In genomic region chr2:19703670-19704069, GRCm38 (mm10) we compare ENCODE assay signal across 11 mouse cellular contexts. TPM values are rescaled to one million over a fixed set of nuclear protein-coding genes. Genes with fewer than 3 reads are reported as not detected.
DNase-seq lines count a peak whose midpoint lies in the region; ATAC-seq lines count a peak whose summit lies in the region.
"Had no signal": no experiment of that assay in that cellular context is flagged by ENCODE, and none has a peak within 500 bp of the region (broad histone marks: within the 10 kb centered on the region; RNA-seq: fewer than 3 reads in every experiment).

No protein-coding gene starts in this region.

- intact Hi-C loops in left cerebral cortex, postnatal 36 days (cut with DNase I): no loop called here
- intact Hi-C loops in left cerebral cortex, postnatal 25 days (cut with DNase I): no loop called here

- 73% methylated on average over 4 of the region's 4 CpGs for WGBS in kidney, embryonic 15.5 days
- 26% methylated on average over 4 of the region's 4 CpGs for WGBS in heart, embryonic 10.5 days

- no peaks in the 10 kb centered on the region for H3K4me1 ChIP-seq in kidney, embryonic 15.5 days
- H3K4me1 ChIP-seq in heart, embryonic 10.5 days: peaks cover 7% of the 10 kb centered on the region; the same call in 1 of the 2 replicates
- H3K4me1 ChIP-seq: stomach, embryonic 15.5 days had no signal

- H3K27ac ChIP-seq in kidney, embryonic 15.5 days: no peak overlapping the region
- peak overlapping the region; percentile 86 for H3K27ac ChIP-seq in heart, embryonic 10.5 days
- H3K27ac ChIP-seq: liver, embryonic 14.5 days; stomach, embryonic 15.5 days had no signal

- H3K27me3 ChIP-seq in kidney, embryonic 15.5 days: no peaks in the 10 kb centered on the region
- H3K27me3 ChIP-seq in heart, embryonic 10.5 days (ENCODE audit: insufficient read depth, poor library complexity, severe bottlenecking): no peaks in the 10 kb centered on the region
- H3K27me3 ChIP-seq: stomach, embryonic 15.5 days had no signal

- H3K36me3 ChIP-seq in kidney, embryonic 15.5 days: no peaks in the 10 kb centered on the region
- no peaks in the 10 kb centered on the region for H3K36me3 ChIP-seq in heart, embryonic 10.5 days
- H3K36me3 ChIP-seq: stomach, embryonic 15.5 days had no signal

- no peak for ATAC-seq in kidney, embryonic 15.5 days (replicated peaks; ENCODE audit: low FRiP score)

- H3K9me3 ChIP-seq in kidney, embryonic 15.5 days (replicated peaks): no peaks in the 10 kb centered on the region
- H3K9me3 ChIP-seq in heart, embryonic 10.5 days: no peaks in the 10 kb centered on the region
- H3K9me3 ChIP-seq: stomach, embryonic 15.5 days had no signal

- H3K9ac ChIP-seq in kidney, embryonic 15.5 days: no peak overlapping the region
- H3K9ac ChIP-seq: liver, embryonic 14.5 days; stomach, embryonic 15.5 days had no signal

- no peak overlapping the region for H3K4me3 ChIP-seq in kidney, embryonic 15.5 days (replicated peaks)
- no peak overlapping the region for H3K4me3 ChIP-seq in heart, embryonic 10.5 days
- H3K4me3 ChIP-seq: stomach, embryonic 15.5 days had no signal

- peak; percentile 4 for DNase-seq in kidney, postnatal 14 days
- DNase-seq in cerebellum, postnatal 25 days: peak; percentile 32 to 58
- DNase-seq in heart, embryonic 10.5 days (ENCODE audit: low spot score): peak; percentile 90
- DNase-seq in lung, postnatal 10 days: peak; percentile 55
- DNase-seq in testis, postnatal 10 days (ENCODE audit: low spot score): no peak
- no peak for DNase-seq in left cerebral cortex, postnatal 36 days (ENCODE audit: low spot score in 2 of 2)
- DNase-seq in left cerebral cortex, postnatal 25 days (ENCODE audit: low spot score in 2 of 2): no peak
- DNase-seq: kidney, postnatal 25 days had no signal

- no peak overlapping the region for H3K4me2 ChIP-seq in kidney, embryonic 15.5 days
- H3K4me2 ChIP-seq: stomach, embryonic 15.5 days had no signal

RNA-seq across cellular contexts. Expression of gene Otud1, which starts 46.1 kb away (rescaled TPM):
- polyA plus RNA-seq in kidney, embryonic 15.5 days (2015; fragmentation: Nextera tagmentation; extraction: Ambion mirVana): 1.3 and 1.5 TPM in 2 replicates
- polyA plus RNA-seq in heart, embryonic 10.5 days (2016; fragmentation: Nextera tagmentation; extraction: Ambion mirVana): 3.1 and 4.1 TPM in 2 replicates
- total RNA-seq in left cerebral cortex, postnatal 36 days (2021): 10 to 100 TPM; 23.4 to 30.0 TPM
- total RNA-seq in left cerebral cortex, postnatal 25 days (2021): 10 to 100 TPM; 26.3 to 30.0 TPM

Comparison
In these comparisons a context has a peak if more than half of its experiments do, and no peak if none do; other contexts are left out.
1. DNase-seq: peak in kidney, postnatal 14 days (single experiment), cerebellum, postnatal 25 days (2 of 2), heart, embryonic 10.5 days (single experiment) and lung, postnatal 10 days (single experiment); none in testis, postnatal 10 days (single experiment), left cerebral cortex, postnatal 36 days (0 of 2) and left cerebral cortex, postnatal 25 days (0 of 2).